Mouse (Mus musculus) ES-Bruce4 (cell line): ENCODE measurements around the gene Hspb11.

ENCODE experiments used
- CTCF ChIP-seq: IDR thresholded peaks from one replicate; pipeline ENCODE4 v1.8.1; 2011; ENCODE audit warnings: low read depth, low read length
- POLR2A ChIP-seq: IDR thresholded peaks from one replicate; pipeline ENCODE4 v1.8.1; 2011; ENCODE audit warnings: low read length; ENCODE audit not compliant: insufficient read depth

DNA sequence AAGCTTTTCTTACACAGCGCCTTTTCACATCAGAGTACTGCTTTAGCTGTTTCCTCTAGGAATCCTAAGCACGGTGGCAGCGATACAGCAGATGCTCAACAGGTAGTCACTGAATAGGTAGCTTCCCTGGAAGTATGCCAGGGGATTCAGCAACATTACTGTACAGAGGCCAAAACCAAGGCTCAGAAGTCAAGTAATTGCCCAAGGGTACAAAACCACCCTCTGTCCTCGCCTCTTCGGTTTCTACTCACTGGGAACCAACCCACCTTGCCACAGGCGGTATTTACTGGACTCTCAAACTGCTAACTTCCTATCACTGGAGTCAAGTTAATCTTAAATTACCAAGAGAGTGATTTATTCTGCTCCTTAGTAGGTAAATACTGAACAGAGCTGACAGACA lies 13.2 kb upstream of the Hspb11 start:
- TF ChIP-seq POLR2A (no peak), CTCF (no peak)
